7 mouse cellular contexts compared by ENCODE assay signal in the genomic region with DNA sequence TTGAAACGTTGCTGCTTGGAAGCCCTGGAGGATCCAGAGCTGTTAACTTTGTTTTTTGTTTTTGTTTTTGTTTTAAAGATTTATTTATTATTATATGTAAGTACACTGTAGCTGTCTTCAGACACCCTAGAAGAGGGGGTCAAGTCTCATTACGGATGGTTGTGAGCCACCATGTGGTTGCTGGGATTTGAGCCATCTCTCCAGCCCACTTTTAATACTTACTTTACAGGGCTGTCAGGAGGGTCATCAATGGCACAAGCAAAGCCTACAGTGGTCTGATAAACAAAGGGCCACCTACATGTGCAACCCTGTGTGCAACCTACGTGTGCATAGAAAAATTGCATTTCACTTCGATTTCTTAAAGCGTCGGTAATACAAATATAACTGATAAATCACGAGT. TPM values are rescaled to one million over a fixed set of nuclear protein-coding genes. Genes with fewer than 3 reads are reported as not detected.
A peak's percentile ranks its signal among the peaks of the same experiment; 100 is the strongest.
DNase-seq lines count a peak whose midpoint lies in the region; ATAC-seq and TF ChIP-seq lines count a peak whose summit lies in the region.

No protein-coding gene starts in this region.

- peak overlapping the region; percentile 85 for H3K9ac ChIP-seq in forebrain, embryonic 13.5 days
- peak overlapping the region; percentile 76 for H3K9ac ChIP-seq in limb, embryonic 14.5 days (ENCODE audit: low read depth, low read length, severe bottlenecking)
- peak overlapping the region; percentile 74 for H3K9ac ChIP-seq in stomach, embryonic 15.5 days

- H3K27ac ChIP-seq in forebrain, embryonic 13.5 days = peak overlapping the region; percentile 54
- H3K27ac ChIP-seq in limb, embryonic 14.5 days (replicated peaks; ENCODE audit: low read depth, low read length) = no peak overlapping the region
- H3K27ac ChIP-seq in stomach, embryonic 15.5 days = peak overlapping the region; percentile 92

- no peaks in the 10 kb centered on the region for H3K9me3 ChIP-seq in megakaryocyte, embryonic 14.5 days
- H3K9me3 ChIP-seq in forebrain, embryonic 13.5 days (replicated peaks) = no peaks in the 10 kb centered on the region
- H3K9me3 ChIP-seq in limb, embryonic 14.5 days (ENCODE audit: control insufficient read depth, low read length) = no peaks in the 10 kb centered on the region
- H3K9me3 ChIP-seq in stomach, embryonic 15.5 days = no peaks in the 10 kb centered on the region

- peaks cover 49% of the 10 kb centered on the region for H3K4me1 ChIP-seq in megakaryocyte, embryonic 14.5 days
- H3K4me1 ChIP-seq in forebrain, embryonic 13.5 days = peaks cover 22% of the 10 kb centered on the region
- H3K4me1 ChIP-seq in limb, embryonic 14.5 days (ENCODE audit: control insufficient read depth, insufficient read depth, low read length) = peaks cover 14% of the 10 kb centered on the region
- H3K4me1 ChIP-seq in stomach, embryonic 15.5 days = no peaks in the 10 kb centered on the region

- H3K4me3 ChIP-seq in megakaryocyte, embryonic 14.5 days (replicated peaks) = peak overlapping the region; percentile 92
- H3K4me3 ChIP-seq in forebrain, embryonic 13.5 days = peak overlapping the region; percentile 85
- peak overlapping the region; percentile 87 for H3K4me3 ChIP-seq in limb, embryonic 14.5 days (replicated peaks; ENCODE audit: low read length)
- H3K4me3 ChIP-seq in stomach, embryonic 15.5 days (replicated peaks) = peak overlapping the region; percentile 76

- TF ChIP-seq POLR2A in limb, embryonic 14.5 days (IDR thresholded peaks at IDR 0.05; ENCODE audit: borderline replicate concordance, extremely low read depth, insufficient read depth, insufficient read length) = no peak

- ATAC-seq in megakaryocyte, adult 5-6 weeks (ENCODE audit: poor library complexity, severe bottlenecking) = no peak
- ATAC-seq in forebrain, embryonic 13.5 days = peak; percentile 11; the same call in 1 of the 2 replicates
- no peak for ATAC-seq in limb, embryonic 14.5 days (ENCODE audit: low FRiP score, low read depth)
- ATAC-seq in stomach, embryonic 15.5 days (ENCODE audit: insufficient read depth, low FRiP score, low read depth) = no peak

- DNase-seq in limb, embryonic 14.5 days (ENCODE audit: low spot score) = no peak
- no peak for DNase-seq in urinary bladder, postnatal 4 days (ENCODE audit: low spot score in 2 of 2)
- no peak for DNase-seq in adrenal gland, adult (ENCODE audit: inconsistent age in 2 of 2, low spot score in 1 of 2)

- H3K4me2 ChIP-seq in forebrain, embryonic 13.5 days = peak overlapping the region; percentile 91
- H3K4me2 ChIP-seq in limb, embryonic 14.5 days (replicated peaks; ENCODE audit: low read depth, low read length, severe bottlenecking) = peak overlapping the region; percentile 85
- H3K4me2 ChIP-seq in stomach, embryonic 15.5 days = peak overlapping the region; percentile 58

- WGBS in forebrain, embryonic 13.5 days = 46% methylated on average over 7 of the region's 7 CpGs
- WGBS in limb, embryonic 14.5 days = 44% methylated on average over 7 of the region's 7 CpGs
- 40% methylated on average over 7 of the region's 7 CpGs for WGBS in stomach, embryonic 15.5 days

- no peaks in the 10 kb centered on the region for H3K36me3 ChIP-seq in megakaryocyte, embryonic 14.5 days (replicated peaks; ENCODE audit: low read length)
- no peaks in the 10 kb centered on the region for H3K36me3 ChIP-seq in forebrain, embryonic 13.5 days (ENCODE audit: poor library complexity, severe bottlenecking)
- no peaks in the 10 kb centered on the region for H3K36me3 ChIP-seq in limb, embryonic 14.5 days (ENCODE audit: control insufficient read depth, insufficient read depth, low read length)
- no peaks in the 10 kb centered on the region for H3K36me3 ChIP-seq in stomach, embryonic 15.5 days

- H3K27me3 ChIP-seq in megakaryocyte, embryonic 14.5 days (replicated peaks) = no peaks in the 10 kb centered on the region
- no peaks in the 10 kb centered on the region for H3K27me3 ChIP-seq in forebrain, embryonic 13.5 days
- H3K27me3 ChIP-seq in limb, embryonic 14.5 days (ENCODE audit: control insufficient read depth, insufficient read depth, low read length) = no peaks in the 10 kb centered on the region
- H3K27me3 ChIP-seq in stomach, embryonic 15.5 days (replicated peaks) = no peaks in the 10 kb centered on the region

RNA-seq across cellular contexts. Expression of a gene that starts 0.6 kb away (rescaled TPM):
- polyA plus RNA-seq in megakaryocyte, embryonic 14.5 days (2012; ENCODE audit: insufficient read depth, low replicate concordance) = 0.92 TPM in 1 of 2 replicates, not detected in the other
- total RNA-seq in megakaryocyte, adult 5-6 weeks (2015) = 5.4 and 9.8 TPM in 2 replicates
- 20.7 and 26.1 TPM in 2 replicates for total RNA-seq in megakaryocyte, adult 5-6 weeks (2017)
- polyA plus RNA-seq in forebrain, embryonic 13.5 days (2015; fragmentation: Nextera tagmentation; extraction: Ambion mirVana) = 19.3 and 20.3 TPM in 2 replicates
- 6.7 and 7.7 TPM in 2 replicates for polyA plus RNA-seq in limb, embryonic 14.5 days (2012; rRNA removed)
- polyA plus RNA-seq in limb, embryonic 14.5 days (2014; fragmentation: Nextera tagmentation; extraction: Ambion mirVana) = 14.5 and 14.9 TPM in 2 replicates
- polyA plus RNA-seq in stomach, embryonic 15.5 days (2015; fragmentation: Nextera tagmentation; extraction: Ambion mirVana) = 12.8 and 14.7 TPM in 2 replicates

RNA-seq across cellular contexts. Expression of a gene that starts 19.5 kb away (rescaled TPM):
- 0.86 and 7.0 TPM in 2 replicates for polyA plus RNA-seq in megakaryocyte, embryonic 14.5 days (2012; ENCODE audit: insufficient read depth, low replicate concordance)
- 57.5 and 63.1 TPM in 2 replicates for total RNA-seq in megakaryocyte, adult 5-6 weeks (2015)
- 29.1 and 40.5 TPM in 2 replicates for total RNA-seq in megakaryocyte, adult 5-6 weeks (2017)
- polyA plus RNA-seq in forebrain, embryonic 13.5 days (2015; fragmentation: Nextera tagmentation; extraction: Ambion mirVana) = 65.2 and 72.3 TPM in 2 replicates
- 39.0 and 40.2 TPM in 2 replicates for polyA plus RNA-seq in limb, embryonic 14.5 days (2012; rRNA removed)
- polyA plus RNA-seq in limb, embryonic 14.5 days (2014; fragmentation: Nextera tagmentation; extraction: Ambion mirVana) = 68.8 and 69.6 TPM in 2 replicates
- 54.0 and 55.3 TPM in 2 replicates for polyA plus RNA-seq in stomach, embryonic 15.5 days (2015; fragmentation: Nextera tagmentation; extraction: Ambion mirVana)
